Mouse (Mus musculus) skeletal muscle tissue, adult 2 months (tissue): ENCODE measurements around the gene Rpl6.

Experiments
- DNase-seq: peaks from one replicate; pipeline ENCODE4 v3.0.0-alpha.2; 2012; ENCODE audit warnings: low read depth, low spot score

Gene Rpl6

DNA sequence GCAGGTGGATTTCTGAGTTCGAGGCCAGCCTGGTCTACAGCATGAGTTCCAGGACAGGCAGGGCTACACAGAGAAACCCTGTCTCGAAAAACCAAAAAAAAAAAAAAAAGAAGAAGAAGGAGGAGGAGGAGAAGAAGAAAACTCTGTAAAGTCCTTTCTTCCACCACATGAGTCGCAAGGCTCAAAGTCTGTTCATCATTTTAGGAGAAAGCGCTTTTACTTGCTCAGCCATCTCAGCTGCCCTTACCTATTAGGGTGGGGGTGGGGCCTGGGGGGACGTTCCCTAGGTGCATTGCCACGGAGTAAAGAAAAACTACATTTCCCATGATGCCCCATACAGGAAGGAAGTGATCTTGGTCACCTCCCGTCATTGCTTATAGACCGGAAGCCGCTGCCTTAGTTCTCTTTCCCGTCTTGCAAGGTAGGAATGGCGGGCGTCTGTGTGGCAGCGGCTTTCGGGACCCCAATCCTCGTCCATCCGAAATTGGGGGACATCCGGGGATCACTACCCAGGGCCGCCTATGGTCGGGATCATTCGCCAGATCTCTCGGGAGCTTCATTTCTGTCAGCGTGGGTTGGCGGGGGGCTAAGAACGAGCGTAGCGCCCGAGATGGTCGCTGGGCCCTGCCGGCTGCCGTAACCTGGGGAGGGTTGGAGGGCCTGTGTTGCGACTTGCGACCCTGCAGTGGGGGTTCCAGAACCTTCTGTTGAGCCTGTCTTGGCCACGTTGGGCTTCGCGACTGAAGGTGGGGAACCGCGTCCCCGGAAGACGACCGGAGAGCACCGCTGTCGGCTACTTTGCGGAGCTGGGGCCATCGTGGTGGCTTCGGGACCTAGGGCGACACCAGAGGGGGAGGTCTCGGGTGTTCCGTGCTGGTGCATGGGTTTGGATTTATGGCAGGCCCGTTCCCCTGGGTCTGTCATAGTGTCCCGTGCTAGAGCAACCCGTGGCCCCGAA, at the start of gene Rpl6:
Rpl6 (plus strand) TSS at position 350 of the 958 bp plus-strand sequence.
- peak; percentile 80 for DNase-seq

- no peak for DNase-seq
Observed at GRCm38 (mm10) chr5:121156121-121156520, 48.2 kb upstream of the Rpl6 start.

GRCm38 (mm10) chr5:121157017-121157416, 47.3 kb upstream of the Rpl6 start:
- peak; percentile 10 for DNase-seq

GRCm38 (mm10) chr5:121157489-121157888, 46.8 kb upstream of the Rpl6 start:
- no peak for DNase-seq

GRCm38 (mm10) chr5:121158966-121159365, 45.3 kb upstream of the Rpl6 start:
- no peak for DNase-seq

- DNase-seq: no peak
Observed at GRCm38 (mm10) chr5:121162285-121162684, 42.0 kb upstream of the Rpl6 start.

- DNase-seq: no peak
Observed at GRCm38 (mm10) chr5:121162923-121163322, 41.4 kb upstream of the Rpl6 start.

GRCm38 (mm10) chr5:121166884-121167283, 37.4 kb upstream of the Rpl6 start:
- no peak for DNase-seq

DNA sequence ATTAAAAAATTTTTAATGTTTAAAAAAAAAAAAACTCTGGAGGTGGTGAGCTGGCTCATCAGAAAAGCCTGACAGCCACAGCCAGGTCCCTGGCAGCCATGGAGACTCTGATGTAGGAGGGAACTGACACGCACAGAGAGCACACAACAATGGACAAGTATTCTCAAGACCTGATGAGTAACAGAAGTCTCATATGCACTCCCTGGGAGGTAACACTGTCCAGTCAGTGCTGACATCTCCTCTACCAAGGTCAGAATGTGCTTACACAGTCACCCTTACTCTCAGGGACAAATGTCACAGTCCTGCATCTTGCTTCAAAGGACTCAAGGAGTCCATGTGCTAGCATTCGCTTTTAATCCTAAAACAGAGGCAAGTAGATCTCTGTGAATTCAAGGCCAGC, 34.7 kb upstream of the Rpl6 start:
- no peak for DNase-seq

- DNase-seq: no peak
Observed at GRCm38 (mm10) chr5:121172835-121173234, 31.4 kb upstream of the Rpl6 start.

GRCm38 (mm10) chr5:121179077-121179857, 25.0 kb upstream of the Rpl6 start:
- no peak for DNase-seq

- DNase-seq: no peak
Observed at GRCm38 (mm10) chr5:121183269-121183668, 21.0 kb upstream of the Rpl6 start.

- no peak for DNase-seq
Observed at GRCm38 (mm10) chr5:121184375-121184774, 19.9 kb upstream of the Rpl6 start.

DNA sequence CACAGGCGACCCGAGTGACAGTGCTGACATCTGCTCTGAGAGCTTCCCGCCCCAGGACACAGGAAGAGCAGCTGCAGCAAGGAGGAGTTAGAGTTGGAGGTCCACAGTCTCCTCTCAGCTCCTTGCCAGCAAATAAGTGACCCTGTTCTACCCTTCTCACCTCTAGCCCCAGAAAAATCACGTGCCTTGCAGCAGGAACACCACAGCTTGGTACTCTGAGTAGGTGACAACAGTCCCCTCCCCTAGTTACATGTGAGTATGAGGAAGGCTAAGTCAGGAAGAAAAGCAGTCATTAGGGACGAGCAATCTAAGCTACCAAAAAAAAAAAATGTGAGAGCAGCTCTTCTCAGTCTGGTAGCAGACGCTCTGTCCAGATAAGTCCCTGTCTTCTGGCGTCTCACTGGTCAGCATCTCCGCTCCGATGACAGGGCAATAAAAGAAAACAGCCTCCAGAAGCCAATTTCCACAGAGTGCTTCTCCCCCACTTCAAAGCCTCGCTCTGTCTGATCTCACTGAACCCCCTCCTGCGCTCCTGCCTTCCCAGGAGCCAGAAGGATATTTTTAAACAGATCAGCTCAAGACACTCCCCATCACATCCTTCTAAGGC, 19.2 kb upstream of the Rpl6 start:
- peak; percentile 38 for DNase-seq

DNA sequence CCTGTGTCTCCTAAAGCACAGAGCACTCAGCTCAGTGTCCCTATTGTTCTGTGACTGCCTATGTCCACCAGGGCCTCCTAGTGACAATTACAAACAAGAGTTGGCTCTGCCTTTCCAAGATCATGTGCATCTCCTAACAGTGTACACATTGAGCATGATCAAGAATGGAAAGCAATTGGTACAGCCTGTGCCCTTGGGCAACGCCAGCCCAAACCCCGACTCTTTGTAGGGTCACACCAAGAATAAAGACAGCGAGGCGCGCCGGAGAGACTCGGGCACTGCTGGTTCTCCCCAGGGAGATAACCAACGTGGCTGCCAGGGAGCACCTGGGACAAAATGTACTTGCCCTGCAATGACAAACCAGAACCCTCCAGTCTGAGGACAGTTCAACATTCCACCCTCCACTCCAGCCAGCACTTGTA, 16.7 kb upstream of the Rpl6 start:
- DNase-seq: peak; percentile 54

DNA sequence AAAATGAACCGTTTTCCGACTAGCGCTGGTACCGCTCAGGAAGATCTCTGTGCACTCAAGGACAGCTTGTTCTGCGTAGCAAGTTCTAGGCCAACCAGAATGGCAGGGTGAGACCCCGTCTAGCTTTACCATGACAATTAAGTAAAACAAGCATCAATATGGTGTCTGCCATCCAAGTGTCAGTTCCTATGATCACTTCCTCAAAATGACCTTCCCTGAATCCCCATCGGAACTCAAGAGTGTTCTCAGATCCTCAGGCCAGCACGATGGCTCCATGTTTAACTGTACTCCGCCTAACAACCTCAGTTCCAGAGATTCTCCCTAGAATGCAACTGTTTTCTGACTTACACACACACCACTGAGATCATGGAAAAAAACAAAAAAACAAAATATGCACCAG, 16.0 kb upstream of the Rpl6 start:
- no peak for DNase-seq

- DNase-seq: no peak
Observed at GRCm38 (mm10) chr5:121189182-121189581, 15.1 kb upstream of the Rpl6 start.

DNA sequence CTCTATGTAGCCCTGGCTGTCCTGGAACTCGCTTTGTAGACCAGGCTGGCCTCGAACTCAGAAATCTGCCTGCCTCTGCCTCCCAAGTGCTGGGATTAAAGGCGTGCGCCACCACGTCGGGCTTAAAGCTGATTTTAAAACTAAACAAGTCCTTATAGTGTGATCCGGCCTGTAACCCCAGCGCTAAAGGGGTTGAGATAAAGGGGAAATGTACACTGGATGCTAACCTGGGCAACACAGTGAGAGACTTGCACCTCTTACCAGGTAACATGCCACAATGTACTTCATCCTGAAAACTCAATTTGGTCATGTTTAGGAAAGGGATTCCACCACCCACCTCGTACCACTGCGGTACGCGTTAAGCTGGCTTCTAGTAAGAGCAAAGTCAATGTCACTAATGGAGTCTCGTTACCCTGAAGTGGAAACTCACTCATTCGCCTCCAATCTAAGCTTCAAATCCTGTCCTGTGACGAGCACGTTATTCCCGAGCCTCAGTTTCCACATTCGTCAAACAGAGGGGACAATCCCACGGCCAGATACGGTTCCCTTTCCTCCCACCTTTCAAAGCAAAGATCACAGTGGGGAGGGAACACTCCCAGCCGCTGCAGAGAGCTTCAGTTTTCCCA, 14.0 kb upstream of the Rpl6 start:
- no peak for DNase-seq

DNA sequence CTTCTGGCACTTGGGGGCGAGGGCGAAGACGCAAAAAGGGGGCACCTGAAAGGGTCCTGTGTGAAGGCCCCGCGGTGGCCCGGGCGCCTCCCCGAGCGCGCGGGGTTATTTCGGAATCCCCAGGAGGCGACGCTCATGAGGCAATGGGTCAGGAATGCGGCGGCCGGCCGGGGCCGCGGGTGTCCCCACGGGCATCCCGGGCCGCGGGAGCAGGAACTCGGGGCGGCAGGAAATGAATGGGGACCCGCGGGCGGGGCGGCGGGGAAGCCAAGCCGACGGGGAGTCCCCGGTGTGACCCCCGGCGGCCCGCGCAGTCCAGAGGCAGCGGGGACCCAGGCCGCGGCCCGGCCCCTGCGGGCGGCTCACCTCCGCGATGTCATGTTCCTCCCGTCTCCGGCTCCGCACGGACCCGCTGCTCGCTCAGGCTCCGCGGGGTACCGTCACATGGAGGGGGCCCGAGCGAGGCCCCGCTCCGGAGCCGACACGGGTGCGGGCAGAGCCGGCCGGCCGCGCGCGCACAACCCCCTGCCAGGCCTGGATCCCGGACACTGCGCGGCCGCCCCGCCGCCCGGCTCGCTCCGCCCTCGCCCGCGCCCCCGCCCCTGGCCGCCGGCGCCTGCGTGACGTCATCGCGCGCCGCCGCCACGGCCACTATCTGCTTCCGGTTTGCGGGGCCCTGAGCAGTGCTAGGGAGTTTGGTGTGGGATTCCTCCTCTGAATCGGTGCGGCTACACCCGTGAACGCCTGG, 13.3 kb upstream of the Rpl6 start, which contains the start of gene Ptpn11:
Ptpn11 (minus strand) TSS at position 562 of the 748 bp plus-strand sequence.
- peak; percentile 71 for DNase-seq

GRCm38 (mm10) chr5:121191584-121191906, 12.7 kb upstream of the Rpl6 start:
- DNase-seq: no peak

GRCm38 (mm10) chr5:121194173-121194572, 10.1 kb upstream of the Rpl6 start:
- no peak for DNase-seq
